Mouse (Mus musculus): ENCODE data around the gene Kcnip3.

Kcnip3 gene

DNA sequence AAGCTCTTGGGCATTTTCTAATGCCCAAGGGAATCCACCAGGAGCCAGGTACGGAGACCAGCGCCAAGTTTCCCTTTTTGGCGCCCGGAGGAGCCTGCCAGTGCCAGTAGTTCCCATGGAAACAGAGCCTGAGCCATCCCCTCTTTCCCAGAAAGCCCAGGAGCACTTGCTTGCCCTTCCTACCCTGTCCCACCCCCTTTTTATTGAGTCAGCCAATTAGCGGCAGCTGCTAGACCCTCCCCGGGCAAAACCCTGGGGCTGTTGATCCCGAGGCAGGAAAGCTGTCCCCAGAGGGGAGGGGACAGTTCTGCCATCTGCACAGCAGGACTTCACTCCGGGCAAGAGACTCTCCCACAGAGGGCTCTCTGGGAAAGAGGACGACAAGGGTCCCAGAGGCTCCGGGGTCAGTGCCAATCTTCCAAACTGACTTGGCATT is at the start of gene Kcnip3:
TSS of gene Kcnip3 (minus strand) at position 89 of the 436 bp plus-strand sequence.
- peak; percentile 8 for DNase-seq (ENCODE audit: low spot score)

DNA sequence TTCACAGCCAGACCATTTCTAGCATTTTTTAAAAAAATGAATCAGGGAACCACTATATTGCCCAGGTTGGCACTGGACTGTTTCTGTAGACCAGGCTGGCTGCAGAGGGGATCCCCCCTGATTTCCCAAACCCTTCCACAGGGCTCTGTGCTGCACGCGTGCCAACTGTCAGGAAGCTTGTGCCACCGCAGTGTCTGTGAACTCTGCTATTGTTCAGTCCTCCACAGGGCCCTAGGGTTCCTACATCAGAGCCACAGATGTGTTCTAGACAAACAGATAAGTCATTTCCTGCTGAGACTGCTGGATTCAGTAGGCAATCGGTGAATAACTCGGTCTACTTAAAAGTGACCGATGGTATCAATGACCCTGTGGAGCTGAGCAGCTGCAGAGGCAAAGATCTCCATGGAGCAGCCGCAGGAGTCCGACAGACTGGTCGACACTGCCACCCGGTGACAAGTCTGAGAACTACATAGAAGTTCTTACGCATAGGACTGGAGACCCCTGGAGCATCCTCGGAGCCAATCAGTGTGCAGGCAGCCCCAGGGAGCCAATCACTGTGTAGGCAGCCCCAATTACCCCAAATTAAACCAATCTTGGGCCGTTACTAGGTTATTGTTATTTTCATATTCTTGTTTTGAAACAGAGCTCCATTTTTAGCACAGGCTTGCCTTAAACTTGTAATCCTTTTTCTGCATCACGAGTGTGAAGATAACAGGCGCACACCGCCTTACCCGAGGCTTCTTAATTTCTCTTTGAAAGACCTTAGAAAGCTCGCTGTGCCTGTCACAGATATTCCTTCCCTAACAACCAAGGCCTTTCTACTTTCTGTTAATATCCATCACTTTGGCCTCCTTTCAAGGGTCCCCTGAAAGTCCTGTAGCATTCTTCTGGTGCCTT is 37.4 kb upstream of the Kcnip3 start:
- DNase-seq (ENCODE audit: low spot score) = peak; percentile 62

DNA sequence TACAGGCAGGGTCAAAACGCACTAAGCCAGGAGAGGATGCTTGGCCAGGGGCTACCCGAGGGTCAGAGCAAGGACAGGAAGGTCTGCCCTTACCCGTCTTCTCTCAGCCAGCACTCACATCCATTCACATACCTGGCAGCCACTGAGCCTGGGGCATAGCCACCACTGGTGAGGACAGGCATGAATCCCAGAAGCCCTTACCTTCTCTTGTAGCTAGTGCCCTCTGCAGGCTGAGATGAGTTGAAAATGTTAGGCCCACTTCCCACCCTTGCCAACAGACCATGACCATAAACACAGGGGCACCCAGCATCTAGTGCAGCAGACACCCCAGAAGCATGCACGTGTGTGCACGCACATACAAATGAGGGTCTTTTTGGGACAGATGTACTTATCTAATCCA is 29.2 kb upstream of the Kcnip3 start:
- no peak for DNase-seq (ENCODE audit: low spot score)

DNA sequence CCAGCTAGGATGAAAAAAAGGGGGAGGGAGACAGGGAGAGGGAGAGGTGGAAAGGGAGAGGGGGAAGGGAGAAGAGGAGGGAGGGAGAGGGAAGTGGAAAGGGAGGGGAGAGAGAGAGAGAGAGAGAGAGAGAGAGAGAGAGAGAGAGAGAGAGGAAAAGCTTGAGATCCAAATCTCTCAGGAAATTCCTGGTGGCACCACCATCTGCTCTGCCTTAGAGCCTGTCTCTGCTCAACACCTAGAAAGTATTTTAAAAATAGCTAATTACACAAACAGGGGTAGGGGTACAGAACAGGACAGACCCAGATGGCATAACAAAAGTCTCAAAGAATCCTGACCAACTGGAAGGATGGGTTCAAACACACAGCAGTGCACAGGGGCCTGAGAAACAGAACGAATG is 28.6 kb upstream of the Kcnip3 start:
- DNase-seq (ENCODE audit: low spot score) = no peak

DNA sequence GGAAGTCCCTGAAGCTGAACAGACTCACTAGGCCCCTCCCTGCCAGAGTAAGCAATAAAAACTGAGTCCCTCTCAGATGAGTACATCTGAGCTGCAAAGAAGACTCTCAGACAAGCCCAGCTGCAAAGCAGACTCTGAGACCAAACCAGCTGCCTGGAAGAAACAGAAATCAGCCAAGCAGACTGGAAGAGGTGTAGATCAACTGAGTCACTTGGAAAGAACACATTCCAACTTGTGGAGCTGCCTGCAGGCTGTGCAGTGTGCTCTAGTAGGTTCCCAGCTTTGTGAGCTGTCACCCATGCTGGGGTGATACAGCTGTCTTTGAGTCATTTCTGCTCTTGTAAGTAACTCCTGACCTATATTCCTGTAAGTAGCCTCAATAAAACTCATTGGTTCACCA is 27.8 kb upstream of the Kcnip3 start:
- no peak for DNase-seq (ENCODE audit: low spot score)

DNA sequence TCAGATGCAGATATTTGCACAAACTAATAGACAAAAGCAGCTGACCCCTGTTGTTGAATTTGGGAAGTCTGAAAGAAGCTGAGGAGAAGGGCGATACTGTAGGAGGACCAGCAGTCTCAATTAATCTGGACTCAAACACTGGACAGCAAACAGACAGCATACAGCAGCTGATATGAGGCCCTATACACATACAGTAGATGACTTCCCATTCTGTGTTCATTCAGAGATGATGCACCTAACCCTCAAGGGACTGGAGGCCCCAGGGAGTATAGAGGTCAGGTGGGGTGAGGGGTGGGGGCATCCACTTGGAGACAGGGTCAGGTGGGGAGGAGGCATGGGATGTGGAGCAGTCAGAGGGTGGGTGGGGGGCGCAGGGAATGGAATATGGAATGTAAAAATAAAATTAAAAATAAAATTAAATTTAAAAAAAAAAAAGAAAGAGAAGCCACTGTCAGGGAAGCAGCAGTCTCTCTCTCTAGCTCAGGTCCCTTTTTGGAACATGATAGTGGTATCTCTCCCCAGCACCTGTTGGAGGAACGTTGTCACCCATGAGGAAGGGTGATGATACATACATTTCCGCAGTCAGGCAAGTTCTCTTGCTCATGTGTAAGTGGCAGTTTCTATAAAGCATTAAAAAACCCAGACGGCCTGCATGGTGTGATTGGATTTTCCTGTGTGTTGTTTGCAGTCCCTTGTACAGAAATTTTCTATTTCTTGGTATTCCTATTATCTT is 26.6 kb upstream of the Kcnip3 start:
- DNase-seq (ENCODE audit: low spot score) = no peak

DNA sequence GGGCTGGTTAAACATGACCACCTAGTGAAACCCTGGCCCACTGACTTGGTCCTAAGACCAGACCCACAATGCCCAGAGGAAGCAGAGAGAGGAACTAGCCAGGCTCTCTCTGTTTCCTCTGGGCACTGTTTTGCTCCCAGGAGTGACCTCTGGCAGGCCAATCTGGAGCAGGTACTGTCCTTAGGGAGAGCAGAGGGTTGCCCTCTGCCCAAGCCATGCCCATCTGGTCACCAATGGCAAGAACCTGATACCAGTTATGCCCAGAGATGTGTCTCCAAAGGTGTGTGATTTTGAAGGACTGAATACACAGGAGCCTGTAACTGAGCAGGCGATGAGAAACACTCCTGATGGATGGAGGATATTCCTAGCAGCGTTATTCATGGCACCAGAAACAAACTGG is 19.8 kb upstream of the Kcnip3 start:
- DNase-seq (ENCODE audit: low spot score) = no peak

DNA sequence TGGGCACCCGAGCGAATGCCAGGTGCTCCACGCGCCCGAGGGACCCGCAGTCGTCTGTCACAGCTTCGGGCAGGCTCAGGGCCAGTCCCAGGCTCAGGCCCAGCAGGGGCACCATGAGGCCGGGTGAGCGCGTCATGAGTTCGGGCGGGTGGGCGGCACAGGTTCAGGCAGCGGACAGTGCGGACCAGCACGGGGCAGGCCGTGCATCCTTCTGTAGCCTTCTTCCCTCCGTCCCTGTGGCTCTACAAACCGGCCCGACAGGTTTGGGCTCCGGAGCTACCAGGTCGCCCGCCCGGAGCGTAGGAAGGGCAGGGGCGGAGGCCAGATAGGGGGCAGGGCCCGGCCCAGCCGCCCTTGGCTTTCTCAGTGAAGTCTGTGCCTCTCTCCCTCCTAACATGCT is 19.3 kb upstream of the Kcnip3 start, which contains the start of gene Prom2:
TSS of gene Prom2 (minus strand) at position 283 of the 400 bp plus-strand sequence.
- DNase-seq (ENCODE audit: low spot score) = no peak

DNA sequence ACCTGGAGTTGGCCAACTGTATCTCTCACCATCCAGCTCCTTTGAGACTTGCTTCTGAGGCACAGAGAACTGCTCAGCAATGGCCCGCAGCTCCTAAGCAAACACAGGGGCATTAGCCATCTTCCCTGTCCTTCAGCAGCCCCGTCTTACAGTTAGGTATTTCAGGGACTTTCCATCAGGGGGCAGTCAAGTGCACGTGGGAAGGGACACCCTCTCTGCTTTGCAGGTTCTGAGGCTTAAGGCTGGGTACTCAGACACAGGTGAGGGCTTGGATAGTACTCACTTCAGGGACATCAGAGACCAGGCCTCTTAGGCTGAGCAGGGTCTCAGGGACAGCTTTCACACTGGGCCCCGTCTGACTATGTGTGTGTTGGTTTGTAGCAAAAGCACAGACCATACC is 17.6 kb upstream of the Kcnip3 start:
- DNase-seq (ENCODE audit: low spot score) = no peak

DNA sequence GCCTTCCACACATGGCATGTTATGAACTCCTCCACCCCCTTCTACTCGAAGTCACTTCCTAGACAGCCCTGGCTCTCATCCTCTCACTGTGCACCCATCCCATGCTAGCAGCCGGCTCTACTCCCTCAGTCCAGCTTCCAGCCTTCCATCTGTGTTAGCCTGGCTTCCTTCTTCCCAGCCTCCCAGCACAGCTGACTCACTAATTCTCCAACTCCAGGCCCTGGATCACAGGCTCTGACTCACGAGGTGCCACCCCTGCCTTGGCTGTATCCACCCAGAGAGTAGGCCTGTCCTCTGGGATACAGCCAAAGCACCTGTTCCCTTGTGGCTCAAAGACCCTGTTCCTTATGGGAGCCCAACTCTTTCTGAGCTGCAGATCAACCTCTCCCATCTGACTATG is 15.7 kb upstream of the Kcnip3 start:
- no peak for DNase-seq (ENCODE audit: low spot score)

DNA sequence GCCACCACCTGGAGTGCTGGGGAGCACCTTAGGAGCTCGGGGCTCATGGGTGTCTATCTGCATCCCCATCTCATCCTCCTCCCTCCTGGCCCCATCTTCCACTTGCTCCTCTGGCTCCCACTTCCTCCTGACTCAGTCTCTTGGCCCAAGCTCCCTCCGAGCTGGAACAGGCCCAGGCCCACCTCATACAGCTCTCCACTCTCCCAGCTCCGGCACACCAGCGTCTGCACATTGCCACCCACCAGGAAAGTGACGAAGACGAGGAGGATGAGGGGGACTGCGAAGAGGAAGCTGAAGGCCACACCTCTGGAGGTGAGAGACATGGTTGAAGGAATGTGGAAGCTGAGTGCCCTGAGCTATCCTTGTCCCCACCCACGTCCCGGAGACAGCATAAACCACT is 13.5 kb upstream of the Kcnip3 start:
- no peak for DNase-seq (ENCODE audit: low spot score)

DNA sequence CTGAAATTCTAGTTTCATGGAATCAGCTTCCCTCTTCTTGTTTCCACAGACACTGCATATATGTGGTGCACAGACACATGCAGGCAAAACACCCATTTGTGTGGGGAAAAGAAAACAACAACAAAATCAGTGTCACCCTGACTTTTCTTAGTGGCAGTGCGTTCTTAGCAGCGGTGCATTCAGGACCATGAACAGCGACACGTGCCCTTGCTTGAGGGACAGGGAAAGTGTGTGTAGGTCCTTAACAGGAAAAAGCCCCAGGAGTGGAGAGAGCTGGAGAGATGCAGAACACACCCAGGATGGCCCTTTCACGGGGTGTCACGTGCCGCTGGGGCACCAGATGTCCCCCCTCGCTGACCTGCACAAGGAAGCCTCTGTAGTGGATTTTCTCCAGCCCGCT is 10.5 kb upstream of the Kcnip3 start:
- DNase-seq (ENCODE audit: low spot score) = no peak

DNA sequence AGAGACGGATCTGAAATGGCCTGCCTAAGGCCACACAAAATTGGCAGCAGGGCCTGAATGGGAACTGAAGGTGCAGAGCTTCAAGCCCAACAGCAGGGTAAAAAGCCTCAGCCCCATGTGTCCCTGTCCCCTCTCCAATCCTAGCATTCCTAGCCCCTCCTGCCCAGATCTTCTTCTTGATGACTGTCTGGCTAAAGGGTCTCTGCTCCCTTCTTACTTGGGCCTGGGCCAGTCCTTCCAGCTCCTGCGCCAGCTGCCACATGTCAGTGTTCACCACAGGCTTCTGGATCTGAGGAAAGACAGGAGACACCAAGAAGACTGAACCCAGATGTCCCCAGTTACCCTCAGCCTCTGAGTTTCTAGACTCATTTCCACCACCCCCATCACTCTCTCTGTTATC is 9.7 kb upstream of the Kcnip3 start:
- DNase-seq (ENCODE audit: low spot score) = no peak

DNA sequence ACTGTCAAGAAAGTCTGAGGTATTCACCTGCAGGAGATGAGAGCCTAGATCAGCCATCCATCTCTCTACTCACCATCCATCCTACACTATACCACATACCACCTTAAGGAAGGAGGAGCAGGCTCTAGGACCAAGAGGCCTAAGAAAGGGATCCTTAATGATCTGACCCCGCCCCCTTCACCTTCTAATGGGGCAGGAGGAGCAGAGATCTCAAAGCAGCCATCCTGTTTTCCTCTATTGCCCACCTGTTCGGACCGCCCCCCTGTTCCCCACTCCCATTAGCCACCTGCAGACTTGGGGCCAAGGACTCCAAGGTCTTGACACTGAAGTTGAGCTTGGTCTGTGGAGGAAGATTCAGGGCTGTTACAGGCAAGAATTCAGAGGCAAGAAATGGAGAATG is 8.5 kb upstream of the Kcnip3 start:
- no peak for DNase-seq (ENCODE audit: low spot score)

DNA sequence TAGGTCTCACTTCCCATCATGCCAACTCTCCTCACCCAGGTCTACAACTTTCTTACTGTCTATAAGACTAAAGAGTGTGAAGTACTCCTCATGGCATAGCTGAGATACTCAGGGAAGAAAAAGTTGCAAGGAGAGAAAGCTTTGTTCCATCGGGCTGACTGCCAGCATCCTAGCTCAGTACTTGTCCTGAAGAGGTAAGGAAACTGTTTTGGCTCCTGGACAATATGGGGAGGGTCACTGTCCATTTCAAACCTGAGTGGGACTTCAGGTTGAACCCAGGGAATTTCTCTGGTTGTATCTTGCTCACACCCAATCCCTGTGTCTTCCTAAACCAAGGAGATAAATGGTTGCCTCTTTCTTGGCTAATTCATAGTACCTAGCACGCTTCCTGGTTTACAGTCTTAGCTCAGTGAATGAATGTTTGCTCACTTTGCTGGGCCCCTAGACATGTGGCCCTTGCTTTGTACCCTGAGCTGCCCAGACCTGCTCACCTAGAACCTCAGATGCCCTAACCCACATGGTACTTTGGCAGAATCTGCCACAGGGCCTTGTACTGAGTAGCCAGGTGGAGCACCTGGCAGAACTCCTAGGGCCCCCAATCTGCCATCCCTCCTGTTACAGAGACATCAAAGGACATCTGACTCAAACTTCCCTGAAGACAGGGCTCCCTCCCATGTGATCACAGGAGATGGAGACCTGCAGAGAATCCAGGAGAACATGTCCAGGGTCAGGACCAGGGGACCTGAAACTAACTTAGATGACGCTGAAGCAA is 3.3 kb upstream of the Kcnip3 start:
- DNase-seq (ENCODE audit: low spot score) = no peak

DNA sequence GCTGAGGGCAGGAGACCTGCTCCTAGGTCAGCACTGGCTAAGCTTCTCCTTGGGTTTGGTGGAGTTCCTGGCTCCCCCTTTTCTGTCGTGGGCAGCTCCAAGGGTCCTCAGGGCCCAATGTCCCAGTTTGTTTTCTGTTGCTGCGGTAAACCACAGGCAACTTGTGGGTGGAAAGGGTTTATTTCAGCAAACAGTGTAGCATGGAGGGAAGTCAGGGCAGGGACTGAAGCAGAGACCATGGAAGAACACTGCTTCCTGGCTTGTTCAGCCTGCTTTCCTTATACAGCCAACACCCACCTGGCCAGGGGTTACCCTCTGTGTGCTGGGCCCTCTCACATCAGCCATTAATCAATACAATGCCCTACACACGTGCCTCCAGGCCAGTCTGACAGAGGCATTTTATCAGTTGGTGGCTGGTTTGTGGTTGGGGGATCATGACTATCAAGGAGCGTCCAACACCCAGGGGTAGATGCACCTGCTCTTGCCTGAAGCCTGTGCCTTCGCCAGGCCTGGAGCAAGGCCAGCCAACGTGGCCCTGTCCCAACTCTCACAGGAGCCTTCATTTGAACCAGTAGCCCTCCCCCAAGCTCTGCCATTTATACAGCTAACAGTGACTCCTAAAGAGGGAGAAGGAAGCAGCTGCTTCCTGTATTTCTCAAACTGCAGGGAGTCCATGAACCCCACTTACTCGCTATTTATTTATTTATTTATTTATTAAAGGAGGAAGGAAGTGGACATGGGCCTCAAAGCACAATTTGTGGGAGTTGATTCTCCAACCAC is 2.2 kb upstream of the Kcnip3 start:
- DNase-seq (ENCODE audit: low spot score) = no peak

DNA sequence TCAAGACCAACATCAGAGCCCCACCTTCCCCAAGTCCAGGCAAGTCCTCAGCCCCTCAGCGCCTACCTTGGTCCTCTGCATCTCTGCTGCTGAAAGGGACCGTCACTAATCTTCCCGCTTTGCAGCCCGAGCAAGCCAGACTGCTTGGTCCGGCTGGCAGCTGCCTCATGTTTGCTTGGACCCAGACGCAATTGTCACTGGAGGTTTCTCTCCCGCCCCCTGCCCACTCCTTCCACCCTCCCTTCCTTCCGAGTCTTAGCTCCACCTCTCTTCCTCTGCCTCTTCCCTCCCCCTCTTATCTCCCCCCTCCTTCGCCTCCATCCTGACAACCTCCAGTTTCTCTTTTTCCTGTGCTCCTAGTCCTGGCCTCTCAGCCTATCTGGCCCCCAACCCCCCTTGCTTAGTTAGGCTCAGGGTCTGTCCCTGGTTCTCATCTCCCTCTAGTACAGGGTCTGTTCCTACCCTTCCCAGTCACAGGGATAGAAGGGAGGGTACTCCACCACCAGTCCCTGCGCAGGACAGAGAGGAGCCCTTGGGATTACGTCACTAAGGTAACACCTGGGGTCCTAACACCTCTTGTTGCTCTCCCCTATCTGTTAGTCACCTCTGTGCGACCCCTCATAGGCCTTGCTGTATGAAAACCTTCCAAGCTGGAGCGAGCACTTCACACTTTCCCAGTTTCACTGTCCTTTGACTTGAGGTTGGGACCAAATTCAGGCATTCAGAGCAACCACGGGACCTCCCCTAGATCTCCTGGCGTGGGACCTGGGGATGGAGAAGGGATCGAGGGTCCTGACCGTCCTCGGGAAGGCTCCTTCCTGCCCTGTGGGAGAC is 505 bp downstream of the Kcnip3 start:
- DNase-seq (ENCODE audit: low spot score) = no peak

DNA sequence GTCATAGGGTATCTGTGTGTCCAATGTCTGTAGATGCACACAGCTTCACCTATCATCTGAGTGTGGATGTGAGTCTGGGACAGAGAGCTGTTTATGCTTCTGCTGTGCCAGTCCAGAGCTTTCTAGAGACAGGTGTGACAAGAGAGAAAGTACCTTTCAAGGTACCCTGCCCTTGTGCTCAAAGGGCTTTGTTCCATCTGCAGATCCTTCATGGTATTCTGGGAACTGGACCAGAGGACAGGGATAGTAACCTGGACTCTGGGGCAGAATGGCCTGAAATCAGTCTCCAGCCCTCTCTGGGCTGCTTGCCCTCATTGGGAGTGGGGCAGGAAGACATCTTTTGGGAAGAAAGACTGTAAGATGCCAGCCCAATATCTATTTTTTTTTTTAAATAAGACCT is 1.8 kb downstream of the Kcnip3 start:
- DNase-seq (ENCODE audit: low spot score) = no peak

DNA sequence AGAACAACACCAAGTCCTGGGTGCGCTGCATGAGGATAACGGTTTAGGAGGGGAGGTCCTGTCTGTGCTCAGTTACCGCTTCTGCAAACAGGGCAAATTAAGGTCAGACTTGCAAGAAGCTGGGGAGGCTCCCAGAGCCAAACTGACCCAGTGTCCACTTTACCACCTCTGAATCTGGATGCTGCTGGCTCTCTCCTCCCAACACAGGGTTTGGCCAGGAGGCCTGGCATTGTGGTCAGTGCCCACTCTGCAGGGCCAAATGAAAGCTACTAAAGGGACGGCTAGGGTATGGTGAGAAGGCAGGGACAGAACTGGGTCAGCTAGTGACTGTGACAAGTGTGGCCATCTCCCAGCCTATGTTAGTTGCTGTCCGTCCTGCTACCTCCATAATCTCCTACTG is 2.6 kb downstream of the Kcnip3 start:
- no peak for DNase-seq (ENCODE audit: low spot score)

DNA sequence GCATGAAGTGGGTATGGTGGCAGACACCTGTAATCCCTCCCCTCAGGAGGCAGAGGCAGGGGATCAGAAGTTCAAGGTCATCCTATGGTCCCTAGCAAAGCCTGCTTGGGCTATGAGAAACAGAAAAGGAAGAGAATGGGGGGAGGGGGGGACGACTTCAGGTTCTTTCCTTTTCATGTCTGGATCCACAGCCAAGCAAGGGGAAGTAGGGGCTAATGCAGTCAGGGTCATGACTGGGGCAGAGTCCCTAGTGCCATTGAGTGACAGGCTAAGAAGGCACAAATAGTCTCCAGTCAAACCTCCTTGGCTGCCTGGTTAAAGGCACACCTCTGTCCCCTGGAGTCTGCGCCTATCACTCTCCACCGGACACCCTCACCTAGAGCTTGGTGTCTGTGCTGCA is 3.1 kb downstream of the Kcnip3 start:
- DNase-seq (ENCODE audit: low spot score) = no peak

DNA sequence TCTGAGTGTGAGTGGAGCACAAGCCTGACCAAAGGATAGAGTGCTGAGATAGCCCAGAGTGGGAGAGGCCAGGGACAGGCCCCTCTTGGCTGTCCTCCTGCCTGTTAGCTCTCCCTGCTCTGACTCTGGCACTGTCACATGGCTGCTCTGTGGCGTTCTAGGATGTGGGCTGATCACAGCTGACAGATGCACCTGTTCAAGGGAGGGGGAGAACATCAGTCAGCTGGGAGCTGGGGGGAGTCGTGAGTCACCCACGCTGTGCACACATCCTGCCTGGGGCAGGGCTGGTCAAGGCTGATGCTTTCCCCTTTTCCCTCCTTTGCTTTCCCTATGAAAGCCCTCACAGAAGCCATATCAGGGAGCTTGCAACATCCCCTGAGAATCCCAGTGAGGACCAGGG is 3.6 kb downstream of the Kcnip3 start:
- no peak for DNase-seq (ENCODE audit: low spot score)
